Mouse (Mus musculus) cerebral cortex, adult 2 months (tissue): ENCODE data around the gene Acadm.

ENCODE experiments used
- WGBS: fragments of 180-500 bp; shearing (Covaris S2); methylation state at CpG from one replicate; pipeline ENCODE4 v1.1.7; 2018; 5-methylcytosine and 5-hydroxymethylcytosine counted together

Acadm gene

GRCm38 (mm10) chr3:153941613-153942012 lies 2.8 kb downstream of the Acadm start:
- 95% methylated on average over 13 of the region's 13 CpGs for WGBS

- WGBS, result 94% methylated on average over 9 of the region's 9 CpGs
These were observed 3.9 kb downstream of the Acadm start for GRCm38 (mm10) chr3:153940486-153940885.

GRCm38 (mm10) chr3:153940021-153940420 lies 4.4 kb downstream of the Acadm start:
- 86% methylated on average over 8 of the region's 8 CpGs for WGBS

GRCm38 (mm10) chr3:153937116-153937810 lies 7.2 kb downstream of the Acadm start:
- WGBS, result 81% methylated on average over 17 of the region's 17 CpGs

GRCm38 (mm10) chr3:153935878-153936277 lies 8.6 kb downstream of the Acadm start:
- WGBS, result 63% methylated on average over 9 of the region's 9 CpGs

GRCm38 (mm10) chr3:153932461-153932860 lies 12.0 kb downstream of the Acadm start:
- 96% methylated on average over 5 of the region's 5 CpGs for whole genome bisulfite sequencing

- 82% methylated on average over 11 of the region's 11 CpGs for WGBS
These were observed 14.9 kb downstream of the Acadm start for GRCm38 (mm10) chr3:153929526-153929925.

- WGBS, result 92% methylated on average over 7 of the region's 7 CpGs
These were observed 18.1 kb downstream of the Acadm start for GRCm38 (mm10) chr3:153926333-153926732.

GRCm38 (mm10) chr3:153921147-153921910 lies 23.1 kb downstream of the Acadm start:
- WGBS, result 96% methylated on average over 10 of the region's 10 CpGs

- WGBS, result 28% methylated on average over 1 of the region's 1 CpGs
These were observed 27.2 kb downstream of the Acadm start for GRCm38 (mm10) chr3:153917200-153917599.

- 38% methylated on average over 6 of the region's 6 CpGs for WGBS
These were observed 30.8 kb downstream of the Acadm start for GRCm38 (mm10) chr3:153913510-153914243.

GRCm38 (mm10) chr3:153912546-153913509 lies 31.6 kb downstream of the Acadm start, which contains the start of gene Rabggtb:
Gene Rabggtb (minus strand): TSS chr3:153913009.
- WGBS, result under 1% methylated on average over 65 of the region's 65 CpGs

GRCm38 (mm10) chr3:153911882-153912440 lies 32.5 kb downstream of the Acadm start:
- 2% methylated on average over 12 of the region's 12 CpGs for WGBS

GRCm38 (mm10) chr3:153911197-153911881 lies 33.1 kb downstream of the Acadm start:
- WGBS, result 36% methylated on average over 8 of the region's 8 CpGs

- 62% methylated on average over 7 of the region's 7 CpGs for WGBS
These were observed 33.9 kb downstream of the Acadm start for GRCm38 (mm10) chr3:153910489-153910888.

GRCm38 (mm10) chr3:153908919-153909318 lies 35.5 kb downstream of the Acadm start:
- WGBS, result 77% methylated on average over 5 of the region's 5 CpGs

- 63% methylated on average over 9 of the region's 9 CpGs for WGBS
These were observed 38.1 kb downstream of the Acadm start, which contains the start of gene Msh4 for GRCm38 (mm10) chr3:153906136-153906871. Gene Msh4 (minus strand): TSS chr3:153906138.

GRCm38 (mm10) chr3:153905251-153906135 lies 38.9 kb downstream of the Acadm start:
- 88% methylated on average over 49 of the region's 49 CpGs for WGBS
